Mouse (Mus musculus) erythroblast, embryonic 14.5 days (primary cell): ENCODE results near the gene Farsb.

Source experiments
- GATA1 ChIP-seq: IDR thresholded peaks from 2 replicates; pipeline ENCODE4 v1.6.1; 2012; ENCODE audit warnings: low read length, inconsistent platforms, mixed read lengths
- TAL1 ChIP-seq: IDR thresholded peaks from 3 replicates; pipeline ENCODE4 v1.6.1; 2012; ENCODE audit warnings: low read length, inconsistent platforms, mixed read lengths

GRCm38 (mm10) chr1:78501036-78501435 lies 12.3 kb upstream of the Farsb start:
- TF ChIP-seq GATA1 (no peak), TAL1 (no peak)
